Mouse (Mus musculus) ES-E14 (cell line): Measurements from ENCODE around the gene Wdr19. TPM values are rescaled to one million over a fixed set of nuclear protein-coding genes. Genes with fewer than 3 reads are reported as not detected.

Experiments used
- DNase-seq: peaks from one replicate; pipeline ENCODE4 v3.0.0-alpha.2; 2013; ENCODE audit warnings: low read depth, low spot score
- H3K27ac ChIP-seq: 2 replicates; pipeline ENCODE4 v1.5.1; 2012; ENCODE audit warnings: low read depth, mild to moderate bottlenecking, low read length, moderate library complexity, mixed read lengths; ENCODE audit not compliant: poor library complexity, insufficient read depth, severe bottlenecking
- H3K36me3 ChIP-seq: 2 replicates; pipeline ENCODE4 v1.6.1; 2012; ENCODE audit warnings: mild to moderate bottlenecking, low read length, moderate library complexity, mixed read lengths; ENCODE audit not compliant: control insufficient read depth, poor library complexity, insufficient read depth, severe bottlenecking
- H3K4me1 ChIP-seq, 2 experiments: fragments of 150-350 bp in 1 of 2; sonication (generic) in 1 of 2; 2 replicates each; pipeline ENCODE4 v1.6.1; 2012; ENCODE audit warnings: low read length in 2 of 2, mild to moderate bottlenecking in 1 of 2, mixed read lengths in 1 of 2; ENCODE audit not compliant: control insufficient read depth in 2 of 2, insufficient read depth in 2 of 2, poor library complexity in 1 of 2
- H3K4me3 ChIP-seq, 2 experiments: fragments of 150-350 bp in 1 of 2; sonication (generic) in 1 of 2; 2 replicates each; pipeline ENCODE4 v1.5.1; 2012; ENCODE audit warnings: low read length in 2 of 2, low read depth in 1 of 2, mild to moderate bottlenecking in 1 of 2, mixed read lengths in 1 of 2; ENCODE audit not compliant: insufficient read depth in 1 of 2, poor library complexity in 1 of 2, severe bottlenecking in 1 of 2
- H3K9ac ChIP-seq: 2 replicates; pipeline ENCODE4 v1.6.1; 2012; ENCODE audit warnings: low read depth, mild to moderate bottlenecking, low read length, mixed read lengths; ENCODE audit not compliant: poor library complexity, insufficient read depth, severe bottlenecking
- H3K9me3 ChIP-seq: fragments of 150-350 bp; sonication (generic); 2 replicates; pipeline ENCODE4 v1.6.1; 2012; ENCODE audit warnings: low read depth, mild to moderate bottlenecking, low read length; ENCODE audit not compliant: control insufficient read depth, insufficient read depth
- CHD2 ChIP-seq: IDR thresholded peaks from 2 replicates; pipeline ENCODE4 v1.6.1; 2014; ENCODE audit warnings: mild to moderate bottlenecking, low read depth, low read length, inconsistent platforms
- HCFC1 ChIP-seq: IDR thresholded peaks from 2 replicates; pipeline ENCODE4 v1.6.1; 2012; ENCODE audit warnings: low read length, inconsistent platforms, borderline replicate concordance; ENCODE audit not compliant: insufficient read depth
- MAFK ChIP-seq: IDR thresholded peaks from 2 replicates; pipeline ENCODE4 v1.6.1; 2014; ENCODE audit warnings: mild to moderate bottlenecking, low read depth, low read length, inconsistent platforms; ENCODE audit not compliant: insufficient read depth
- ZC3H11A ChIP-seq: IDR thresholded peaks from 2 replicates; pipeline ENCODE4 v1.6.1; 2012; ENCODE audit warnings: low read depth, mild to moderate bottlenecking, inconsistent platforms, low read length, borderline replicate concordance
- ZNF384 ChIP-seq: IDR thresholded peaks from 2 replicates; pipeline ENCODE4 v1.6.1; 2012; ENCODE audit warnings: low read depth, low read length, inconsistent platforms
- in situ Hi-C, 2 experiments: fragments of 600-800 bp; cut with MboI; formaldehyde crosslinking; loops; one replicate each; pipeline ENCODE4 v1.15.1; 2025; ENCODE audit warnings: low sequenced_read_pairs in 2 of 2, inconsistent platforms in 1 of 2; ENCODE audit not compliant: unreplicated experiment in 2 of 2
- total RNA-seq: library from RNA; depleted of rRNA; stranded (reverse); fragments of 300-350 nt; gene quantifications from 2 replicates; pipeline ENCODE4 v1.2.3, GENCODE M21; 2012

The Wdr19 gene
- total RNA-seq, 1 experiment: 5.3 TPM

GRCm38 (mm10) chr5:65181160-65181793, 18.2 kb upstream of the Wdr19 start:
- Histone ChIP-seq H3K9me3 (no peaks in the 10 kb centered on the region), H3K36me3 (no peaks in the 10 kb centered on the region), H3K4me1 (no peaks in the 10 kb centered on the region), H3K27ac (no peak overlapping the region), H3K4me3 (no peak overlapping the region), H3K9ac (no peak overlapping the region)
- in situ Hi-C loops: no loop called here
- DNase-seq: no peak
- no peak for TF ChIP-seq HCFC1

- Histone ChIP-seq H3K9me3 (no peaks in the 10 kb centered on the region), H3K36me3 (no peaks in the 10 kb centered on the region), H3K27ac (no peak overlapping the region), H3K9ac (no peak overlapping the region), H3K4me3 (no peak overlapping the region), H3K4me1 (no peaks in the 10 kb centered on the region)
- no peak for DNase-seq
- in situ Hi-C loops: no loop called here
- no peak for TF ChIP-seq HCFC1
- TF ChIP-seq ZC3H11A: no peak
- no peak for TF ChIP-seq MAFK
- no peak for TF ChIP-seq ZNF384
- no peak for TF ChIP-seq CHD2
Observed at GRCm38 (mm10) chr5:65181794-65182169, 17.7 kb upstream of the Wdr19 start.

DNA sequence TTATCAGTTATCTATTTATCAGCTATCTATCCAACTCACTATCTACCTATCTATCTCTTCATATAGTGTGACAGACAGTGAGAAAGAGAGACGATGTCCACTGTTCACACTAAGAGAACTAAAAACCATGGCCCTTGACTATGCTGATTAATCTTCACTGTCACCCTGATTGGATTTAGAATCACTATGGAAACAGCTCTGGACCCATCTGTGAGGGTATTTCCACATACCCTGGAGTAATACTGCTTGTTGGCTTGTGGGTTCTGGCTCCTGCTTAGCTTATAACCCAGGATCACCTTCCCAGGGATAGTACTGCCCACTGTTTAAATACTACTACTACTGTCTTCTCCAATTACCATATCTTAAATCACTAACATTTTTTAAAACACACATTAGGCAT, 17.2 kb upstream of the Wdr19 start:
- Histone ChIP-seq H3K4me1 (no peaks in the 10 kb centered on the region), H3K36me3 (no peaks in the 10 kb centered on the region), H3K4me3 (no peak overlapping the region), H3K27ac (no peak overlapping the region), H3K9ac (no peak overlapping the region), H3K9me3 (no peaks in the 10 kb centered on the region)
- in situ Hi-C loops: no loop called here
- no peak for DNase-seq
- TF ChIP-seq ZNF384 (no peak), MAFK (no peak), CHD2 (no peak), ZC3H11A (no peak), HCFC1 (no peak)

DNA sequence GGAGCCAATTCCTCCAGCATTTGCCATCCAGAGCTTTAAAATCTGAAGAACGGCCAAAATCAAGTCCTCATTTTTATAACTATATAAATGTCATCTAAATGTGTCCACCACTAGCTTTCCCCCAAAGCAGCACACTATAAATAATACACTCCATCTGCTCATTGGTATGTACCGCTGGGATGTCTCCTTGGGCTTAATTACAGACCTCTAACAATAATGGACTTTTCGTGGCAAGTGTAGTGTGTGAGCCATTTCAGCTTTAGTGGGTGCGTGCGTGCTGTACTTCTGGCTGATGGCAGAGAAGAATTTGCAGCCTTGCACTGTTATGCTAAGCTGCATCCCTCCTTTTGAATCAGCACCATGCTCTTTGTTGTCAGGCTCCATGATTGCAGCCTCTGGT, 7.9 kb upstream of the Wdr19 start:
- H3K4me3 ChIP-seq: no peak overlapping the region
- in situ Hi-C loops: no loop called here
- H3K9ac ChIP-seq: no peak overlapping the region
- TF ChIP-seq CHD2: no peak
- no peak for TF ChIP-seq MAFK
- TF ChIP-seq ZC3H11A: no peak
- TF ChIP-seq HCFC1: no peak
- no peak for TF ChIP-seq ZNF384
- H3K27ac ChIP-seq: no peak overlapping the region
- DNase-seq: no peak
- H3K9me3 ChIP-seq: no peaks in the 10 kb centered on the region
- H3K36me3 ChIP-seq: no peaks in the 10 kb centered on the region
- no peaks in the 10 kb centered on the region for H3K4me1 ChIP-seq

DNA sequence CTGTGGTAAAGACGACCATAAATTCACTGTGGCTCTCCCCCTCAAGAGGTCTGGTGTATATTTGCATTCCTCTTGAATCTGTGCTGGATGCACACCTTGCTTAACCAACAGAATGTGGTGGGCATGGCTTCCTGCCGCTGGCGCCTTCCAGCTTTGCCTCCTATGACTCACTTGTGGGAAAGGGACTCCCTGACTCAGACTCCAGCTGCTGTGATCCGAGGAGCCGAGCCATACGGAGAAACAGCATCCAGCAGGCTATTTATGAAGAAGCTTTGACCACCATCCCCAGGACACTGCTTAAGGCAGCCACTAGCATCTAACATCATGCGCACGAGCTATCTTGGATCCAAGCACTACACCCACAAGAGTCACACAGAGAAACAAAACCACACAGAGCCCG, 5.1 kb upstream of the Wdr19 start:
- no peak overlapping the region for H3K27ac ChIP-seq
- H3K4me1 ChIP-seq: no peaks in the 10 kb centered on the region
- in situ Hi-C loops: no loop called here
- H3K9ac ChIP-seq: no peak overlapping the region
- DNase-seq: no peak
- no peak overlapping the region for H3K4me3 ChIP-seq
- no peaks in the 10 kb centered on the region for H3K36me3 ChIP-seq
- TF ChIP-seq ZC3H11A: no peak
- TF ChIP-seq HCFC1: no peak
- no peak for TF ChIP-seq CHD2
- TF ChIP-seq MAFK: no peak
- no peak for TF ChIP-seq ZNF384
- H3K9me3 ChIP-seq: no peaks in the 10 kb centered on the region
